12 mouse cellular contexts compared by ENCODE assay signal in genomic region chr2:112433359-112433758, GRCm38 (mm10). TPM values are rescaled to one million over a fixed set of nuclear protein-coding genes. Genes with fewer than 3 reads are reported as not detected.
DNase-seq lines count a peak whose midpoint lies in the region; ATAC-seq and TF ChIP-seq lines count a peak whose summit lies in the region.
"Had no signal": no experiment of that assay in that cellular context is flagged by ENCODE, and none has a peak within 500 bp of the region (broad histone marks: within the 10 kb centered on the region; RNA-seq: fewer than 3 reads in every experiment).

No protein-coding gene starts in this region.

- no peaks in the 10 kb centered on the region for H3K9me3 ChIP-seq in ES-E14 (ENCODE audit: control insufficient read depth, insufficient read depth, low read depth, low read length)
- no peaks in the 10 kb centered on the region for H3K9me3 ChIP-seq in liver, postnatal 0 days (ENCODE audit: low read length)
- H3K9me3 ChIP-seq: hindbrain, embryonic 15.5 days; stomach, embryonic 15.5 days had no signal

- in situ Hi-C loops in ES-E14 (cut with MboI; ENCODE audit: low sequenced_read_pairs in 2 of 2, unreplicated experiment in 2 of 2) = no loop called here

- TF ChIP-seq EP300 in liver, postnatal 0 days (IDR thresholded peaks at IDR 0.05; ENCODE audit: low read depth) = no peak

- H3K4me3 ChIP-seq in ES-E14 (ENCODE audit: insufficient read depth in 1 of 2, low read depth in 1 of 2, low read length in 2 of 2, poor library complexity in 1 of 2, severe bottlenecking in 1 of 2) = no peak overlapping the region
- no peak overlapping the region for H3K4me3 ChIP-seq in liver, postnatal 0 days (ENCODE audit: low read depth, low read length)
- no peak overlapping the region for H3K4me3 ChIP-seq in thymus, adult 2 months (ENCODE audit: control insufficient read depth, insufficient read depth, low read length)
- H3K4me3 ChIP-seq: hindbrain, embryonic 15.5 days; stomach, embryonic 15.5 days had no signal

- H3K27ac ChIP-seq in ES-E14 (ENCODE audit: insufficient read depth, low read depth, low read length, poor library complexity, severe bottlenecking) = no peak overlapping the region
- no peak overlapping the region for H3K27ac ChIP-seq in liver, postnatal 0 days (ENCODE audit: low read depth)
- H3K27ac ChIP-seq in thymus, adult 2 months (ENCODE audit: control insufficient read depth, insufficient read depth, low read length) = no peak overlapping the region
- H3K27ac ChIP-seq: hindbrain, embryonic 15.5 days; stomach, embryonic 15.5 days had no signal

- no peak overlapping the region for H3K4me2 ChIP-seq in liver, postnatal 0 days (ENCODE audit: low read depth, low read length)
- H3K4me2 ChIP-seq: hindbrain, embryonic 15.5 days; stomach, embryonic 15.5 days had no signal

- TF ChIP-seq POLR2A in thymus, adult 2 months (IDR thresholded peaks at IDR 0.05; ENCODE audit: control insufficient read depth, extremely low read depth, insufficient read depth, low read length, poor library complexity) = no peak

- no peak for TF ChIP-seq CTCF in liver, postnatal 0 days (IDR thresholded peaks at IDR 0.05; ENCODE audit: low read depth)
- TF ChIP-seq CTCF in thymus, adult 2 months (IDR thresholded peaks at IDR 0.05; ENCODE audit: borderline replicate concordance, control insufficient read depth, extremely low read depth, insufficient read depth, low read length, poor library complexity) = no peak

- no peak overlapping the region for H3K9ac ChIP-seq in ES-E14 (ENCODE audit: insufficient read depth, low read depth, low read length, poor library complexity, severe bottlenecking)
- no peak overlapping the region for H3K9ac ChIP-seq in liver, postnatal 0 days (replicated peaks)
- H3K9ac ChIP-seq: hindbrain, embryonic 15.5 days; stomach, embryonic 15.5 days had no signal

- 0 out of 2 replicates have a peak, but pooled peaks have one; percentile 36 for ATAC-seq in common myeloid progenitor, adult 5-6 weeks (replicated peaks; ENCODE audit: low read depth, poor library complexity, severe bottlenecking)
- ATAC-seq in liver, postnatal 0 days = peak; percentile 45

- intact Hi-C loops in left cerebral cortex, postnatal 36 days (cut with DNase I) = no loop called here

- 43% methylated on average over 2 of the region's 2 CpGs for whole genome bisulfite sequencing in liver, postnatal 0 days (ENCODE audit: insufficient replicate concordance)
- 77% methylated on average over 2 of the region's 2 CpGs for WGBS in thymus, adult 2 months

- DNase-seq in kidney, adult 11 months = peak; percentile 21
- no peak for DNase-seq in kidney, adult 18-20 months
- DNase-seq in ES-E14 (ENCODE audit: low read depth, low spot score) = no peak
- DNase-seq in liver, postnatal 0 days = no peak
- no peak for DNase-seq in frontal cortex, adult 2 months (ENCODE audit: extremely low spot score in 1 of 2, low spot score in 1 of 2)
- no peak for DNase-seq in thymus, adult 2 months
- DNase-seq in left cerebral cortex, postnatal 36 days (ENCODE audit: low spot score in 2 of 2) = no peak
- DNase-seq: cerebellum, postnatal 36 days had no signal

- peaks cover 0 to 3% of the 10 kb centered on the region in 2 experiments; a peak in 1 of 4 replicates for H3K4me1 ChIP-seq in ES-E14 (ENCODE audit: control insufficient read depth in 2 of 2, insufficient read depth in 2 of 2, low read length in 2 of 2, poor library complexity in 1 of 2)
- no peaks in the 10 kb centered on the region for H3K4me1 ChIP-seq in liver, postnatal 0 days (ENCODE audit: insufficient read depth)
- no peaks in the 10 kb centered on the region for H3K4me1 ChIP-seq in thymus, adult 2 months (replicated peaks; ENCODE audit: control insufficient read depth, insufficient read depth, low read length)
- H3K4me1 ChIP-seq: hindbrain, embryonic 15.5 days; stomach, embryonic 15.5 days had no signal

- H3K27me3 ChIP-seq in liver, postnatal 0 days (ENCODE audit: insufficient read depth, low read length) = no peaks in the 10 kb centered on the region
- H3K27me3 ChIP-seq in thymus, adult 2 months (ENCODE audit: control insufficient read depth, insufficient read depth, low read length) = no peaks in the 10 kb centered on the region
- H3K27me3 ChIP-seq: hindbrain, embryonic 15.5 days; stomach, embryonic 15.5 days had no signal

- H3K36me3 ChIP-seq in ES-E14 (ENCODE audit: control insufficient read depth, insufficient read depth, low read length, poor library complexity, severe bottlenecking) = no peaks in the 10 kb centered on the region
- H3K36me3 ChIP-seq in liver, postnatal 0 days (replicated peaks; ENCODE audit: insufficient read depth, low read length) = no peaks in the 10 kb centered on the region
- H3K36me3 ChIP-seq in thymus, adult 2 months (ENCODE audit: control insufficient read depth, insufficient read depth, low read length) = no peaks in the 10 kb centered on the region
- H3K36me3 ChIP-seq: hindbrain, embryonic 15.5 days; stomach, embryonic 15.5 days had no signal

TF ChIP-seq in ES-E14, 5 proteins besides CTCF, POLR2A, EP300 and RAD21:
- TF ChIP-seq CHD2 (IDR thresholded peaks at IDR 0.05; ENCODE audit: low read depth, low read length) (no peak), ZC3H11A (IDR thresholded peaks at IDR 0.05; ENCODE audit: borderline replicate concordance, low read depth, low read length) (no peak), ZNF384 (IDR thresholded peaks at IDR 0.05; ENCODE audit: low read depth, low read length) (no peak), HCFC1 (IDR thresholded peaks at IDR 0.05; ENCODE audit: borderline replicate concordance, insufficient read depth, low read length) (no peak), MAFK (IDR thresholded peaks at IDR 0.05; ENCODE audit: insufficient read depth, low read depth, low read length) (peak; percentile 93)
TF ChIP-seq in ES-E14: peak in this region for 1.

RNA-seq across cellular contexts. Expression of gene Emc7, which starts 21.4 kb away (rescaled TPM):
- 14.6 and 16.5 TPM in 2 replicates for total RNA-seq in ES-E14 (2012; rRNA removed)
- total RNA-seq in common myeloid progenitor, adult 5-6 weeks (2017) = 8.8 and 13.7 TPM in 2 replicates
- 19.1 and 19.2 TPM in 2 replicates for polyA plus RNA-seq in liver, postnatal 0 days (2015; fragmentation: Nextera tagmentation; extraction: Ambion mirVana)
- polyA plus RNA-seq in frontal cortex, adult 2 months (2012; rRNA removed) = 29.4 and 32.1 TPM in 2 replicates
- polyA plus RNA-seq in thymus, adult 2 months (2012; rRNA removed) = 4.9 and 6.3 TPM in 2 replicates
- total RNA-seq in left cerebral cortex, postnatal 36 days (2021) = 10 to 100 TPM; 46.7 to 50.5 TPM

RNA-seq across cellular contexts. Expression of gene Chrm5, which starts 47.2 kb away (rescaled TPM):
- not detected in 2 replicates for total RNA-seq in ES-E14 (2012; rRNA removed)
- total RNA-seq in common myeloid progenitor, adult 5-6 weeks (2017) = not detected in 2 replicates
- not detected in 2 replicates for polyA plus RNA-seq in liver, postnatal 0 days (2015; fragmentation: Nextera tagmentation; extraction: Ambion mirVana)
- 0.06 and 0.12 TPM in 2 replicates for polyA plus RNA-seq in frontal cortex, adult 2 months (2012; rRNA removed)
- polyA plus RNA-seq in thymus, adult 2 months (2012; rRNA removed) = not detected in 2 replicates
- 1 to 10 TPM in 1 of 2 experiments, under 1 TPM in 1; 0.44 to 1.5 TPM for total RNA-seq in left cerebral cortex, postnatal 36 days (2021)
- total RNA-seq: gastrocnemius, postnatal 4 days had no signal
- polyA plus RNA-seq: stomach, embryonic 15.5 days had no signal

RNA-seq across cellular contexts. Expression of gene Katnbl1, which starts 54.3 kb away (rescaled TPM):
- total RNA-seq in ES-E14 (2012; rRNA removed) = 15.3 and 22.8 TPM in 2 replicates
- 22.4 and 22.9 TPM in 2 replicates for total RNA-seq in common myeloid progenitor, adult 5-6 weeks (2017)
- polyA plus RNA-seq in liver, postnatal 0 days (2015; fragmentation: Nextera tagmentation; extraction: Ambion mirVana) = 9.9 and 10.7 TPM in 2 replicates
- 11.4 and 14.5 TPM in 2 replicates for polyA plus RNA-seq in frontal cortex, adult 2 months (2012; rRNA removed)
- 2.3 and 2.6 TPM in 2 replicates for polyA plus RNA-seq in thymus, adult 2 months (2012; rRNA removed)
- 10 to 100 TPM; 12.7 to 16.3 TPM for total RNA-seq in left cerebral cortex, postnatal 36 days (2021)

RNA-seq across cellular contexts. Expression of gene Aven, which starts 59.4 kb away (rescaled TPM):
- total RNA-seq in ES-E14 (2012; rRNA removed) = 14.6 and 22.3 TPM in 2 replicates
- 31.7 and 35.2 TPM in 2 replicates for total RNA-seq in common myeloid progenitor, adult 5-6 weeks (2017)
- 3.2 and 3.6 TPM in 2 replicates for polyA plus RNA-seq in liver, postnatal 0 days (2015; fragmentation: Nextera tagmentation; extraction: Ambion mirVana)
- polyA plus RNA-seq in frontal cortex, adult 2 months (2012; rRNA removed) = 8.7 and 9.1 TPM in 2 replicates
- polyA plus RNA-seq in thymus, adult 2 months (2012; rRNA removed) = 5.1 and 5.9 TPM in 2 replicates
- 10 to 100 TPM; 11.1 to 12.6 TPM for total RNA-seq in left cerebral cortex, postnatal 36 days (2021)
